Mouse (Mus musculus): ENCODE measurements at regions not wholly inside any gene's neighbourhood (a gene's known extent, or its start where the extent isn't known, plus 50 kb on each side); places are given as distances from the start of the nearest gene placed in this dataset.

DNA sequence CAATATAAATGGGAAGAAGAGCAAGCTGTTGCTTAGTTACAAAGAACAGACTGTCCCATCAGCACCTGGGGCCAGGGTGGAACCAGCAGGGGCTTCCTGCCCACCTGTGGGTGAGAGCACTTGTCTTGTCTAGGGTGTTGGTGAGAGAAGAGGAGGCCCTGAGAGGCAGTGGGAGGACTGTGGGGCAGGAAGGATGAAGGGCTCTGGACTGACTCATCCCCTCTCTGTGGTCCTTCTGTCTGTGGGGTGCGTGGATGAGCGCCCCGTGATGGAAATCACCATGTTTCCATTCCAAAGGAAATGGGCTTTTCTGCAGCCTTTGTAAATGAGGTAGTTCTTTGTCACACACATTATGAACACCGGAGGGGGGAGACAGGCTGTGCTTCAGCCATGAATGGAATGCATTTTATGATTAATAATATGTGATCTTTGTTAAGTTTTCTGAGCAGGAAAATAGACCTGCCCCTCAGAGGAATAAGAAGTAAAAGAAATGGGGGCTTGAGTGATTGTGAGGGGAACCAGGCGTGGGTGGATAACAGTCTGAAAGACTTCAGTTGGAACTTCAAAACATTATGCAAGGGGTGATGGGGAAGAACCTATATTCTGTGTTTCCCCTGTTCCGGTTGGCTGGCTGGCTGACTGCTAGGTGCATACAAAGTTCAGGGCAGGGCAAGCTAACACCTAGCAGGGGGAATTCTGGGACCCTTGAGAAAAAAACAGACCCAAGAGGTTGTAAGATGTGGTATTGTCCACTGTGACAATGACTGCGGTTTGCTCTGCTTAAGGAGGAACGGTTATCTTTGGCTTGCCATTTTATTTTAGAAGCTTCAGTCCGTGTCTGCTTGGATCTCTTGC, 237.3 kb downstream of the Gadd45g start:
- H3K9me3 ChIP-seq (replicated peaks; ENCODE audit: insufficient read depth, low read length): no peaks in the 10 kb centered on the region
- no peak for DNase-seq (ENCODE audit: low read depth, low spot score)
- H3K36me3 ChIP-seq (ENCODE audit: control insufficient read depth in 1 of 2, insufficient read depth in 2 of 2, low read length in 2 of 2): no peaks in the 10 kb centered on the region
- no peak overlapping the region for H3K4me3 ChIP-seq (ENCODE audit: control insufficient read depth in 1 of 2, insufficient read depth in 1 of 2, low read depth in 2 of 2, low read length in 2 of 2)
- H3K9ac ChIP-seq (ENCODE audit: control insufficient read depth, low read depth, low read length, poor library complexity, severe bottlenecking): no peak overlapping the region
- no peak for TF ChIP-seq MAFK (IDR thresholded peaks at IDR 0.05; ENCODE audit: borderline replicate concordance, low read depth, low read length)
- no peak for TF ChIP-seq MAZ (IDR thresholded peaks at IDR 0.05; ENCODE audit: low read depth, low read length)
- TF ChIP-seq CHD2 (IDR thresholded peaks at IDR 0.05; ENCODE audit: low read length): no peak
- no peak for TF ChIP-seq CTCF (IDR thresholded peaks at IDR 0.05 in 2 of 3, conservative IDR thresholded peaks at IDR 0.05 in 1 of 3; ENCODE audit: control insufficient read depth in 1 of 3, insufficient read depth in 1 of 3, low read depth in 2 of 3, low read length in 3 of 3, poor library complexity in 1 of 3, severe bottlenecking in 1 of 3)
- TF ChIP-seq NELFE (IDR thresholded peaks at IDR 0.05; ENCODE audit: low read depth, low read length): no peak
- TF ChIP-seq MXI1 (IDR thresholded peaks at IDR 0.05; ENCODE audit: low read depth, low read length): no peak
- no peak for TF ChIP-seq ZNF384 (IDR thresholded peaks at IDR 0.05; ENCODE audit: low read depth, low read length)
- TF ChIP-seq HCFC1 (IDR thresholded peaks at IDR 0.05; ENCODE audit: low read depth, low read length): no peak
- TF ChIP-seq RCOR1 (IDR thresholded peaks at IDR 0.05; ENCODE audit: low read depth, low read length): no peak
- TF ChIP-seq NRF1 (IDR thresholded peaks at IDR 0.05; ENCODE audit: insufficient read depth, low read depth, low read length, poor library complexity, severe bottlenecking): no peak
- TF ChIP-seq USF2 (IDR thresholded peaks at IDR 0.05; ENCODE audit: borderline replicate concordance in 1 of 2, insufficient read depth in 1 of 2, low read depth in 1 of 2, low read length in 2 of 2): no peak
- no peak for TF ChIP-seq ZC3H11A (IDR thresholded peaks at IDR 0.05; ENCODE audit: low read depth, low read length)
- TF ChIP-seq KAT2A (conservative IDR thresholded peaks at IDR 0.05; ENCODE audit: low read depth, low read length): no peak
- TF ChIP-seq SMC3 (IDR thresholded peaks at IDR 0.05; ENCODE audit: low read depth, low read length): no peak
- no peaks in the 10 kb centered on the region for H3K4me1 ChIP-seq (ENCODE audit: control insufficient read depth in 1 of 2, insufficient read depth in 2 of 2, low read length in 2 of 2)
- H3K27me3 ChIP-seq (ENCODE audit: control insufficient read depth in 1 of 2, insufficient read depth in 2 of 2, low read length in 2 of 2): no peaks in the 10 kb centered on the region
- no peaks in the 10 kb centered on the region for H3K79me2 ChIP-seq (ENCODE audit: control insufficient read depth, insufficient read depth, low read length, poor library complexity)
- no peak overlapping the region for H3K27ac ChIP-seq (ENCODE audit: control insufficient read depth, low read depth, low read length)

DNA sequence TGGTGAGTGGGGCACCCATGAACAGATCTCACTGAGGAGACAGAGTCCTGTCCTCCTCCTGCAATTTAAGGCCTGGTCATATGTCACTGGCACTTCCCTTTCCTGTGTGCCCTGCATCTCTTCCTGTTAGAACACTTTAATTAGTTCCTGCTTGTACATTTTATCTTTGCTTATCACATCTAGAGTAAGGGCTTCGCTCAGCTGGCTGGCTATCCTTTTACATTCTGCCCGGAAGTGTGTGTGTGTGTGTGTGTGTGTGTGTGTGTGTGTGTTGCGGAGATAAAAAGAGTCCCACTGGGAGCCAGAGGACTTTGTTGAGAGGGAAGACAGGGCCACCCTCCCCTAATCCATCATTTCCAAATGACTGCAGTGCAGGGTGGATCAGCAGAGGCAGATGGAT, 238.6 kb downstream of the Gadd45g start:
- Histone ChIP-seq H3K79me2 (ENCODE audit: control insufficient read depth, insufficient read depth, low read length, poor library complexity) (no peaks in the 10 kb centered on the region), H3K27me3 (ENCODE audit: control insufficient read depth in 1 of 2, insufficient read depth in 2 of 2, low read length in 2 of 2) (no peaks in the 10 kb centered on the region), H3K36me3 (ENCODE audit: control insufficient read depth in 1 of 2, insufficient read depth in 2 of 2, low read length in 2 of 2) (no peaks in the 10 kb centered on the region), H3K9me3 (replicated peaks; ENCODE audit: insufficient read depth, low read length) (no peaks in the 10 kb centered on the region), H3K27ac (ENCODE audit: control insufficient read depth, low read depth, low read length) (no peak overlapping the region), H3K4me1 (ENCODE audit: control insufficient read depth in 1 of 2, insufficient read depth in 2 of 2, low read length in 2 of 2) (no peaks in the 10 kb centered on the region), H3K4me3 (ENCODE audit: control insufficient read depth in 1 of 2, insufficient read depth in 1 of 2, low read depth in 2 of 2, low read length in 2 of 2) (no peak overlapping the region), H3K9ac (ENCODE audit: control insufficient read depth, low read depth, low read length, poor library complexity, severe bottlenecking) (no peak overlapping the region)
- DNase-seq (ENCODE audit: low read depth, low spot score): no peak
- no peak for TF ChIP-seq SMC3 (IDR thresholded peaks at IDR 0.05; ENCODE audit: low read depth, low read length)
- TF ChIP-seq MYC (IDR thresholded peaks at IDR 0.05; ENCODE audit: low read depth, low read length): no peak
- TF ChIP-seq POLR2AphosphoS2 (IDR thresholded peaks at IDR 0.05; ENCODE audit: low read length): no peak
- no peak for TF ChIP-seq POLR2A (IDR thresholded peaks at IDR 0.05; ENCODE audit: control insufficient read depth in 1 of 2, insufficient read depth in 1 of 2, low read depth in 1 of 2, low read length in 2 of 2, poor library complexity in 1 of 2)
- no peak for TF ChIP-seq UBTF (IDR thresholded peaks at IDR 0.05; ENCODE audit: borderline replicate concordance, insufficient read depth, low read depth, low read length)
- no peak for TF ChIP-seq MAZ (IDR thresholded peaks at IDR 0.05; ENCODE audit: low read depth, low read length)
- no peak for TF ChIP-seq ZKSCAN1 (IDR thresholded peaks at IDR 0.05; ENCODE audit: low read depth, low read length)
- TF ChIP-seq ETS1 (IDR thresholded peaks at IDR 0.05; ENCODE audit: low read depth, low read length): no peak
- TF ChIP-seq MXI1 (IDR thresholded peaks at IDR 0.05; ENCODE audit: low read depth, low read length): no peak
- no peak for TF ChIP-seq TAL1 (IDR thresholded peaks at IDR 0.05; ENCODE audit: low read length)
- no peak for TF ChIP-seq KAT2A (conservative IDR thresholded peaks at IDR 0.05; ENCODE audit: low read depth, low read length)
- TF ChIP-seq USF2 (IDR thresholded peaks at IDR 0.05; ENCODE audit: borderline replicate concordance in 1 of 2, insufficient read depth in 1 of 2, low read depth in 1 of 2, low read length in 2 of 2): no peak
- TF ChIP-seq RAD21 (IDR thresholded peaks at IDR 0.05; ENCODE audit: low read depth, low read length): no peak
- TF ChIP-seq ZMIZ1 (IDR thresholded peaks at IDR 0.05; ENCODE audit: low read depth, low read length): no peak
- TF ChIP-seq E2F4 (IDR thresholded peaks at IDR 0.05; ENCODE audit: borderline replicate concordance, low read depth, low read length): no peak

Measured in MEL (cell line).